Mouse (Mus musculus) embryo, embryonic 11.5 days (tissue): ENCODE data around the gene Zfp558.
A peak's percentile ranks its signal among the peaks of the same experiment; 100 is the strongest.
"Not testable (repeated sequence)": the region's sequence is repeated elsewhere in the genome, so short reads cannot be mapped to it uniquely, and the experiment has no call there.

ENCODE experiments used
- DNase-seq: peaks from one replicate; pipeline ENCODE4 v3.0.0-alpha.2; 2012; ENCODE audit warnings: low read depth, low spot score

The Zfp558 gene

GRCm38 (mm10) chr9:18478168-18478567 is at the start of gene Zfp558, which contains the start of gene Mbd3l1:
TSS of gene Zfp558 (minus strand) at chr9:18478268.
TSS of gene Mbd3l1 (plus strand) at chr9:18478359.
- DNase-seq, result no peak

GRCm38 (mm10) chr9:18508098-18508497 is 30.0 kb upstream of the Zfp558 start:
- DNase-seq, result no peak

- peak; percentile 67 for DNase-seq
Measured at GRCm38 (mm10) chr9:18473324-18474128, 4.5 kb downstream of the Zfp558 start.

- no peak for DNase-seq
Measured at GRCm38 (mm10) chr9:18468005-18468404, 10.1 kb downstream of the Zfp558 start.

DNA sequence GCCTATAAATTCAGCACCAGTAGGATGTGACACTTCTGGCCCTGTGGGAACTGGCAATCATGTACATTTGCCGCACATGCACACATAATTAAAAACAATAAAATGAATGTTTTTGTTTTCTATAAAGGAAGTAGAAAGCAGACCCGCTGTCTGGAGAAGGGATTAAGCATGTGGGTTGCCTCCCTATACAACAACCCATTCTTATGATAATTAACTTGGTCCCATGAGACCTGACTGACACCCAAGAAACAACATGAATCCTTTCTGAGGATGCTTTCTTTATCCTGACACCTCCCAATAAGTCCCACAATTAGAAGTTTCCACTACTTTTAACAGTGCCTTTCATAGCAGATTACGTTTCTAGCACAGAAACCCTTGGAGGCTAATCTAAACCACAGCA is 10.7 kb downstream of the Zfp558 start:
- no peak for DNase-seq

GRCm38 (mm10) chr9:18456520-18456919 is 21.5 kb downstream of the Zfp558 start:
- DNase-seq, result no peak

- DNase-seq, result no peak
Measured at GRCm38 (mm10) chr9:18431687-18432086, 46.4 kb downstream of the Zfp558 start.

- DNase-seq, result no peak
Measured at GRCm38 (mm10) chr9:18430354-18430753, 47.7 kb downstream of the Zfp558 start, which contains the start of gene Mbd3l2. TSS of gene Mbd3l2 (plus strand) at chr9:18430654.

DNA sequence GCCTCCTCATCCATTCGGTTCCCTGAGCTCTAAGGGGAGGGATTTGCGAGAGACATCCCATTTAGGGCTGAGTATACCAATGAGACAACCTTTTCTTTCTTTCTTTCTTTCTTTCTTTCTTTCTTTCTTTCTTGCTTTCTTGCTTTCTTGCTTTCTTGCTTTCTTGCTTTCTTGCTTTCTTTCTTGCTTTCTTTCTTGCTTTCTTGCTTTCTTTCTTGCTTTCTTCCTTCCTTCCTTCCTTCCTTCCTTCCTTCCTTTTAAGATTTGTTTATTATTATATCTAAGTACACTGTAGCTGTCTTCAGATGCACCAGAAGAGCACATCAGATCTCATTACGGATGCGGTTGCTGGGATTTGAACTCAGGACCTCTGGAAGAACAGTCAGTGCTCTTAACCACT is 65.7 kb downstream of the Zfp558 start:
- DNase-seq, result not testable (repeated sequence)
